Mouse (Mus musculus) CD4-positive, CD25-positive, alpha-beta regulatory T cell, adult 2 months (primary cell): ENCODE results near the gene Slc7a12.

ENCODE experiments used
- DNase-seq: peaks from one replicate; pipeline ENCODE4 v3.0.0-alpha.2; 2012; ENCODE audit warnings: low read depth, low spot score

Gene Slc7a12

GRCm38 (mm10) chr3:14480397-14480796 is at the start of gene Slc7a12:
Gene Slc7a12 (plus strand): TSS chr3:14480697.
- DNase-seq, result no peak

- no peak for DNase-seq
Measured at GRCm38 (mm10) chr3:14432381-14432780, 48.1 kb upstream of the Slc7a12 start.

GRCm38 (mm10) chr3:14446015-14446414 is 34.5 kb upstream of the Slc7a12 start:
- no peak for DNase-seq

- DNase-seq, result no peak
Measured at GRCm38 (mm10) chr3:14446691-14447090, 33.8 kb upstream of the Slc7a12 start.
